Mouse (Mus musculus): ENCODE results near the gene Gpr162. TPM values are rescaled to one million over a fixed set of nuclear protein-coding genes. Genes with fewer than 3 reads are reported as not detected.
"Not testable (repeated sequence)": the region's sequence is repeated elsewhere in the genome, so short reads cannot be mapped to it uniquely, and the experiment has no call there.

Gene Gpr162
- total RNA-seq, 2 experiments from 2014 or later: 0.62 to 1.0 TPM

DNA sequence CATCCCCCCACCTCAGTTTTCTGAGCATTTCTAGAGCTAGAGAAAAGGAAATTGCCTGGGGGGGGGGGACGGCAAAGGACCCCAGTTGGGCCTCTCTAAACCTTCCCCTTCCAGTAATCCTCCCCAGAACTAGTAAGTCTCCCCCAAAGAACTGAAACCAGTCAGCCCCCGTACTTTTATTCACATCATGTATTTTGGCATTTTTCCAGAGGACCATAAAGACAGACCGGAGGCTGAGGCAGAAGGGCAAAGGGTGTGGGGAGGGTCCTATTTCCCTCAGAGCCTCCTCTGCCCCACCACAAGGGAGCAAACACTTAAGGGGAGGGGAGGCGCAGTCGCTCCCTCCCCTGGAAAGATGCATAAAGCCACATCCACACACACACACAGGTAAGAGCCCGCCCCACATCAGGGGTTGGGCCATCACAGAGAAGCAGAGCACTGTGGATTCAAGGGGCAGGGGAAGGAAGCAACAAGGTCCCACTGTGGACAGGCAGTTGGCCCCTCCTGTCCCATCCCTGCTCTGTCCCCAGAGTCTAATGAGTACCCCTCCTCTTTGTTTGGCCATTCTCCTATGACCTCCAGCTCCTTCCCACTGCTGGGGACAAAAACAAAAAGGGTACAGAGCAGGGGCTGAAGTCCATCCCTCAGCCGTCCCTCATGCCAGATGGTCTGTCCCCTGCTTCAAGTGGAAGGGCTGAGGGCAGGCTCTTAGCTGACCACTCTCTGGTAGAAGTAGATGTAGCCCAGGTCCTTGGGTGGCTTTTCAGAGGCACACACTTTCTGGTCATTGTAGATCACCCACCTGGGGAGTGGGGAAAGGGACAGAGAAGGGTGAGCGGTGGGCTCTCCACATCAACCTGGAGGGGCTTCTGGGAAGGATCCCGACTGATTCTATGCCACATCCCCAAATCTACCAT is 48.7 kb downstream of the Gpr162 start:
- DNase-seq (ENCODE audit: low spot score): no peak
- intact Hi-C loops (cut with DNase I): no loop called here

DNA sequence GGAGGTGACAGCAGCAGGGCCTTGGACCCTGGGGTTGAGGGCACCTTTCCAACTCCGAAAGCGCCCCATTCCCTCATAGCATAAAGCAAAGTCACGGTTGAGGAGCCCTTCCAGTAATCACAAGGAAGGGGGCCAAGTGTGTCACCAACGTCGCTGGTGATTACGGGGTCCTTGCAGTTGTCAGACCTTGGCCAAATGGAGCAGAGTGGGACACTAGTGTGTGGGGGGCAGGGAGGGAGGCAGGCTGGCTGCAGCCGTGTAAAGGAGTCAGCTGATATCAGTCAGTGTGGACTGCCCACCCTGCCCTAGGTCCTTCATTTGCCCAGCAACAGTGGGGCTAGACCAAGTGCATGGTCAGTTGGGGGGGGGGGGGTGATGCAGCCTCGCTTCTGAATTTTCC is 49.3 kb downstream of the Gpr162 start:
- DNase-seq (ENCODE audit: low spot score): no peak
- intact Hi-C loops (cut with DNase I): no loop called here

DNA sequence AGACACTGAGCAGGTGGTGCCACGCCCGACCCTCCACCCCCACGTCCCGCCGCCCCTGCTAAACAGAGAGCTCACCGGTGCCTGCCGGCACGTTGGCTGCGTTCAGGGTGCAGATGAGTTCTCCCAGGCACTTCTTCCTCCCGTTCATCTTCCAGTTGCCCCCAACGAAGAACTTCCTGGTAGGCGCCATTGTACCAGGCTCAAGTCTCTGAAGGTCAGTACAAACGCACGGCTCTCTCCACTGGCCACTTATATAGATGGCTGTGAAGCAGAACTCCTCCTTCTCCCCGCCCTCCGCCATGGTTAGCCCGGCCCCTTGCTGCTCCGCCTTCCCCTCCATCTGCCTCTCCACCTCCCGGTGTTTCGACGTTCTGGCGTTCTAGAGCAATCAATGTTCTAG is 49.9 kb downstream of the Gpr162 start, which contains the start of gene Tpi1:
Tpi1 (minus strand) TSS at position 364 of the 400 bp plus-strand sequence.
- DNase-seq (ENCODE audit: low spot score): peak; percentile 86
- intact Hi-C loops (cut with DNase I): no loop called here

GRCm38 (mm10) chr6:124813496-124813895 is 50.3 kb downstream of the Gpr162 start:
- intact Hi-C loops (cut with DNase I): no loop called here
- no peak for DNase-seq (ENCODE audit: low spot score)

- DNase-seq (ENCODE audit: low spot score): no peak
- intact Hi-C loops (cut with DNase I): no loop called here
These were observed 50.9 kb downstream of the Gpr162 start for GRCm38 (mm10) chr6:124812848-124813247.

- DNase-seq (ENCODE audit: low spot score): no peak
- intact Hi-C loops (cut with DNase I): no loop called here
These were observed 51.9 kb downstream of the Gpr162 start for GRCm38 (mm10) chr6:124811701-124812560.

DNA sequence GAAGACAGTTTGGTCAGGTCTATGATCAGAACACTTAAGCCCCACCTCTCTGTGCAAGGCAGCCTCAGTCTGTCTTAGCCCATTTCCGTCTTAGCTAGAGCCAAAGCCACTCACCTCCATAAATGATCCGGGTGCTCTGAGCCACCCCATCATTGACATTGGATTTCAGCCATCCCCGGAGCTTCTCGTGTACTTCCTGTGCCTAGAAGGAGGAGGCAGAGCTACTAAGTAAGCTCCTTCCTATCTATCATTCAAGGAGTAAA is 52.4 kb downstream of the Gpr162 start:
- DNase-seq (ENCODE audit: low spot score): no peak
- intact Hi-C loops (cut with DNase I): no loop called here

DNA sequence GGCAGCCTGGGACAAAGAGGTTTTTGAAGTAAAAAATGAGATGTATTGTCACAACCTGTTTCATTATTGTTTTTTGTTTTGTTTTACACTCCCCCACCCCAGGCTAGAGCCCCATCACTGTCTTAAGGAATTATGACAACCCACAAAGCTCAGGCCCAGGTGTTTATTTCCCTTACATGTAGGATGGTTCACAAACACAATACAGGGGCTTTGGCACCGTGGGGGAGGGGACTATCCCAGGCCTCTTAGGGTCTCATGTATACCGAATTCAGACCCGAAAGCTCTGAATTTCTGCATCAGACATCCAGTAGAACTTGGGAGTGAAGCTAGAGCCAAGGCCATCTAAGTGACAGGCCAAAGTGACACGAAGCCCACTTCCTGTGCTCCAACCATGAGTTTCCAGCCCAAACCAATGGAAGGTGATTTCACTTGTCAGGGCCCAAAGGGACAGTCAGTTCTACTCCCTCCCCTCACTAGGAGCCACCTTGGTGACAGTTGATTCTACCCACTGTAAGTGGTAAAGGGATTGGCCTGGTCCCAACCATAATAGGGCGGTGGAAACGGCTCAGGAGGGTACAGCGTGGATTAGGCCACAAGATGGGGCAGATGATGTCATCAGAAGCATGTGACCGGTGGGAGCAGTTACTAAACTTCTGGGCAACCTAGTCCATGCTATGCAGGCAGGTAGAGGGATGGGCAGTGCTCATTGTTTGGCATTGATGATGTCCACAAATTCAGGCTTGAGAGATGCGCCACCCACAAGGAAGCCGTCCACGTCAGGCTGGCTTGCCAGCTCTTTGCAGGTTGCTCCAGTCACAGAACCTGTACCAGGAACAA is 53.0 kb downstream of the Gpr162 start:
- intact Hi-C loops (cut with DNase I); DNase-seq (ENCODE audit: low spot score): not testable (repeated sequence)

- intact Hi-C loops (cut with DNase I): loop anchor here (2.0 kb wide), 1 partner anchor 37 kb away; no protein-coding TSS in a partner anchor
- DNase-seq (ENCODE audit: low spot score): no peak
These were observed 53.8 kb downstream of the Gpr162 start for GRCm38 (mm10) chr6:124809775-124810538.

DNA sequence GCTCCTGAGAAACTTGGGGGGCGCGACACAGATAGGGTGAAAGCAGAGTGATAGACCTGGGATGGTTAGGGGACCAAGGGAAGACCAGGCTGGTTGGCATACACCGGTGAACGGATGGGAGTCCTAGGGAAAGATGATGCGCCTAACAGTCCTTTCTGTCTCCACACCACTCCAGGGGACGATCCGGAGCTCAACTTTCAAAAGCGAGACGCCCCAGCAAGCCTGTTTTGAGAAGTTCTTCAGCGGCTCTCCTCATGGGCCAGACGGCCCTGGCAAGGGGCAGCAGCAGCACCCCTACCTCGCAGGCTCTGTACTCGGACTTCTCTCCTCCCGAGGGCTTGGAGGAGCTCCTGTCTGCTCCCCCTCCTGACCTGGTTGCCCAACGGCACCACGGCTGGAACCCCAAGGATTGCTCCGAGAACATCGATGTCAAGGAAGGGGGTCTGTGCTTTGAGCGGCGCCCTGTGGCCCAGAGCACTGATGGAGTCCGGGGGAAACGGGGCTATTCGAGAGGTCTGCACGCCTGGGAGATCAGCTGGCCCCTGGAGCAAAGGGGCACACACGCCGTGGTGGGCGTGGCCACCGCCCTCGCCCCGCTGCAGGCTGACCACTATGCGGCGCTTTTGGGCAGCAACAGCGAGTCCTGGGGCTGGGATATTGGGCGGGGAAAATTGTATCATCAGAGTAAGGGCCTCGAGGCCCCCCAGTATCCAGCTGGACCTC is 54.6 kb downstream of the Gpr162 start:
- peak; percentile 70 for DNase-seq (ENCODE audit: low spot score)
- intact Hi-C loops (cut with DNase I): loop anchor here (2.0 kb wide), 1 partner anchor 38 kb away; no protein-coding TSS in a partner anchor

Other genes starting within 250 kb of the Gpr162 start
- under 1 TPM; 0.48 to 0.62 TPM for gene C1s2, start 227.9 kb downstream of the Gpr162 start, total RNA-seq (2021)
- gene Lpcat3, start 201.0 kb downstream of the Gpr162 start, total RNA-seq (2021): 10 to 100 TPM; 39.6 to 43.9 TPM
- gene Emg1, start 151.8 kb downstream of the Gpr162 start, total RNA-seq (2021): 10 to 100 TPM; 72.5 to 75.1 TPM
- 100 to 1,000 TPM; 322 to 323 TPM for gene Phb2, start 151.6 kb downstream of the Gpr162 start, total RNA-seq (2021)
- gene Ptpn6, start 125.3 kb downstream of the Gpr162 start, total RNA-seq (2021): 1 to 10 TPM; 4.7 TPM
- 100 to 1,000 TPM; 274 to 277 TPM for gene Grcc10, start 122.6 kb downstream of the Gpr162 start, total RNA-seq (2021)
- gene Gm45234, start 108.0 kb downstream of the Gpr162 start, total RNA-seq (2021): 1 to 10 TPM in 1 of 2 experiments, not detected in 1; 3.8 TPM
- gene Atn1, start 107.5 kb downstream of the Gpr162 start, total RNA-seq (2021): 10 to 100 TPM; 37.0 to 39.7 TPM
- 1 to 10 TPM; 1.9 to 3.3 TPM for gene Eno2, start 94.3 kb downstream of the Gpr162 start, total RNA-seq (2021)
- gene Lrrc23, start 84.3 kb downstream of the Gpr162 start, total RNA-seq (2021): not detected
- 1 to 10 TPM; 2.9 to 3.3 TPM for gene Spsb2, start 55.3 kb downstream of the Gpr162 start, total RNA-seq (2021)
- 100 to 1,000 TPM; 837 to 904 TPM for gene Tpi1, start 49.7 kb downstream of the Gpr162 start, total RNA-seq (2021)
- gene Usp5, start 34.5 kb downstream of the Gpr162 start, total RNA-seq (2021): 10 to 100 TPM; 73.7 to 75.3 TPM
- 1 to 10 TPM in 1 of 2 experiments, under 1 TPM in 1; 0.91 to 1.6 TPM for gene Cdca3, start 34.4 kb downstream of the Gpr162 start, total RNA-seq (2021)
- 1 to 10 TPM; 3.0 to 3.2 TPM for gene Gnb3, start 23.7 kb downstream of the Gpr162 start, total RNA-seq (2021)
- 10 to 100 TPM; 12.3 to 13.5 TPM for gene P3h3, start 6.2 kb downstream of the Gpr162 start, total RNA-seq (2021)
- 1 to 10 TPM in 1 of 2 experiments, under 1 TPM in 1; 0.73 to 1.3 TPM for gene Cd4, start 24.2 kb upstream of the Gpr162 start, total RNA-seq (2021)
- gene Lag3, start 47.7 kb upstream of the Gpr162 start, total RNA-seq (2021): under 1 TPM; 0.34 to 0.83 TPM
- 100 to 1,000 TPM; 235 to 245 TPM for gene Ptms, start 56.1 kb upstream of the Gpr162 start, total RNA-seq (2021)
- gene Mlf2, start 67.4 kb upstream of the Gpr162 start, total RNA-seq (2021): 100 to 1,000 TPM; 205 to 207 TPM
- 10 to 100 TPM; 85.8 to 88.6 TPM for gene Cops7a, start 101.6 kb upstream of the Gpr162 start, total RNA-seq (2021)
- 1 to 10 TPM in 1 of 2 experiments, under 1 TPM in 1; 0.49 to 1.1 TPM for gene Pianp, start 132.7 kb upstream of the Gpr162 start, total RNA-seq (2021)
- 10 to 100 TPM; 19.2 to 22.0 TPM for gene Zfp384, start 145.2 kb upstream of the Gpr162 start, total RNA-seq (2021)
- gene Ing4, start 175.8 kb upstream of the Gpr162 start, total RNA-seq (2021): 10 to 100 TPM; 35.0 to 35.6 TPM
- 1 to 10 TPM; 2.5 to 4.1 TPM for gene Acrbp, start 185.7 kb upstream of the Gpr162 start, total RNA-seq (2021)
- gene Lpar5, start 203.9 kb upstream of the Gpr162 start, total RNA-seq (2021): not detected
- gene Chd4, start 232.0 kb upstream of the Gpr162 start, total RNA-seq (2021): 100 to 1,000 TPM; 111 to 116 TPM